Mouse (Mus musculus): ENCODE results near the gene App.

- TF ChIP-seq CTCF (IDR thresholded peaks at IDR 0.05) (no peak), POLR2A (IDR thresholded peaks at IDR 0.05; ENCODE audit: insufficient read depth, low read depth, low read length) (no peak)
Observed at GRCm38 (mm10) chr16:85147440-85147839, 26.1 kb downstream of the App start.

All from heart, adult 2 months (tissue).